Mouse (Mus musculus): ENCODE data around the gene Lmo3. TPM values are rescaled to one million over a fixed set of nuclear protein-coding genes. Genes with fewer than 3 reads are reported as not detected.

Lmo3 gene
- polyA plus RNA-seq, 1 experiment from 2014 or later: 0.25 TPM

- Histone ChIP-seq H3K4me3 (replicated peaks) (no peak overlapping the region), H3K27me3 (no peaks in the 10 kb centered on the region), H3K27ac (replicated peaks) (no peak overlapping the region), H3K4me2 (no peak overlapping the region), H3K9me3 (replicated peaks) (no peaks in the 10 kb centered on the region), H3K9ac (no peak overlapping the region), H3K4me1 (replicated peaks) (no peaks in the 10 kb centered on the region), H3K36me3 (replicated peaks) (no peaks in the 10 kb centered on the region)
- WGBS (ENCODE audit: insufficient replicate concordance): 37% methylated on average over 1 of the region's 1 CpGs
- ATAC-seq (ENCODE audit: insufficient read depth): no peak
Measured at GRCm38 (mm10) chr6:138506642-138507041, 75.1 kb downstream of the Lmo3 start.

- H3K27me3 ChIP-seq: no peaks in the 10 kb centered on the region
- H3K4me2 ChIP-seq: no peak overlapping the region
- H3K9me3 ChIP-seq (replicated peaks): no peaks in the 10 kb centered on the region
- WGBS (ENCODE audit: insufficient replicate concordance): 62% methylated on average over 1 of the region's 1 CpGs
- no peak for ATAC-seq (ENCODE audit: insufficient read depth)
- no peak overlapping the region for H3K27ac ChIP-seq (replicated peaks)
- no peaks in the 10 kb centered on the region for H3K4me1 ChIP-seq (replicated peaks)
- no peaks in the 10 kb centered on the region for H3K36me3 ChIP-seq (replicated peaks)
- no peak overlapping the region for H3K4me3 ChIP-seq (replicated peaks)
- no peak overlapping the region for H3K9ac ChIP-seq
Measured at GRCm38 (mm10) chr6:138503946-138504345, 77.8 kb downstream of the Lmo3 start.

GRCm38 (mm10) chr6:138482834-138483233 lies 98.9 kb downstream of the Lmo3 start:
- no peak for ATAC-seq (ENCODE audit: insufficient read depth)
- no peak overlapping the region for H3K27ac ChIP-seq (replicated peaks)
- WGBS (ENCODE audit: insufficient replicate concordance): 75% methylated on average over 3 of the region's 3 CpGs

DNA sequence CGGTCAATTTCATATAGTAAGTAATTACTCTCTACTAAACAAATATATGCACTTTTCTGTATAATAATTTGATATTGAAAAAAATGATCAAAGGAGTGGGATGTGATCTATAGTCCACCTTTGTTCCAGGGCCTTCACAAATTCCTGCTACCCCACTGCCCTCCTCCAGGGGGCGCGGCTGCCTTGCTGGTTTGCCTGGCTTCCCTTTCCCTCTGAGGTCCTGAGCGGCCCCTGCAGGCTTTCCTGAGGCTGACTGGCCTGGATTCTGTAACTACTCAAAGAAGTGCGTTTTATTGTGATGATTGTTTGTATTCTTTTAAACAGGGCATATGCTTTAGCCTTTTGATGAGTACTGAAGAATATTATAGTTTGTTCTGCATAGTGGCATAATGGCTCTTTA lies 104.2 kb downstream of the Lmo3 start:
- no peak overlapping the region for H3K9ac ChIP-seq
- H3K27ac ChIP-seq (replicated peaks): no peak overlapping the region
- H3K27me3 ChIP-seq: no peaks in the 10 kb centered on the region
- no peaks in the 10 kb centered on the region for H3K9me3 ChIP-seq (replicated peaks)
- ATAC-seq (ENCODE audit: insufficient read depth): no peak
- H3K4me3 ChIP-seq (replicated peaks): no peak overlapping the region
- WGBS (ENCODE audit: insufficient replicate concordance): 14% methylated on average over 5 of the region's 5 CpGs
- no peaks in the 10 kb centered on the region for H3K4me1 ChIP-seq (replicated peaks)
- no peaks in the 10 kb centered on the region for H3K36me3 ChIP-seq (replicated peaks)
- H3K4me2 ChIP-seq: no peak overlapping the region

More at GRCm38 (mm10) chr6:138482834-138483233, 98.9 kb downstream of the Lmo3 start:
- Histone ChIP-seq H3K9ac (no peak overlapping the region), H3K27me3 (no peaks in the 10 kb centered on the region), H3K9me3 (replicated peaks) (no peaks in the 10 kb centered on the region), H3K4me3 (replicated peaks) (no peak overlapping the region), H3K4me2 (no peak overlapping the region), H3K36me3 (replicated peaks) (no peaks in the 10 kb centered on the region), H3K4me1 (replicated peaks) (no peaks in the 10 kb centered on the region)

- H3K9ac ChIP-seq: no peak overlapping the region
- 21% methylated on average over 4 of the region's 4 CpGs for WGBS (ENCODE audit: insufficient replicate concordance)
Measured at GRCm38 (mm10) chr6:138469204-138469603, 112.6 kb downstream of the Lmo3 start.

GRCm38 (mm10) chr6:138444515-138445048 lies 137.2 kb downstream of the Lmo3 start:
- Histone ChIP-seq H3K27me3 (no peaks in the 10 kb centered on the region), H3K4me1 (replicated peaks) (no peaks in the 10 kb centered on the region), H3K4me2 (no peak overlapping the region), H3K4me3 (replicated peaks) (no peak overlapping the region), H3K9me3 (replicated peaks) (no peaks in the 10 kb centered on the region), H3K27ac (replicated peaks) (no peak overlapping the region), H3K36me3 (replicated peaks) (no peaks in the 10 kb centered on the region), H3K9ac (no peak overlapping the region)
- ATAC-seq (ENCODE audit: insufficient read depth): no peak
- WGBS (ENCODE audit: insufficient replicate concordance): 51% methylated on average over 3 of the region's 3 CpGs

More at GRCm38 (mm10) chr6:138469204-138469603, 112.6 kb downstream of the Lmo3 start:
- no peak for ATAC-seq (ENCODE audit: insufficient read depth)
- H3K27ac ChIP-seq (replicated peaks): no peak overlapping the region
- H3K4me1 ChIP-seq (replicated peaks): no peaks in the 10 kb centered on the region
- no peaks in the 10 kb centered on the region for H3K9me3 ChIP-seq (replicated peaks)
- H3K4me3 ChIP-seq (replicated peaks): no peak overlapping the region
- no peak overlapping the region for H3K4me2 ChIP-seq
- H3K36me3 ChIP-seq (replicated peaks): no peaks in the 10 kb centered on the region
- no peaks in the 10 kb centered on the region for H3K27me3 ChIP-seq

- 46% methylated on average over 3 of the region's 3 CpGs for WGBS (ENCODE audit: insufficient replicate concordance)
Measured at GRCm38 (mm10) chr6:138437351-138437750, 144.4 kb downstream of the Lmo3 start.

DNA sequence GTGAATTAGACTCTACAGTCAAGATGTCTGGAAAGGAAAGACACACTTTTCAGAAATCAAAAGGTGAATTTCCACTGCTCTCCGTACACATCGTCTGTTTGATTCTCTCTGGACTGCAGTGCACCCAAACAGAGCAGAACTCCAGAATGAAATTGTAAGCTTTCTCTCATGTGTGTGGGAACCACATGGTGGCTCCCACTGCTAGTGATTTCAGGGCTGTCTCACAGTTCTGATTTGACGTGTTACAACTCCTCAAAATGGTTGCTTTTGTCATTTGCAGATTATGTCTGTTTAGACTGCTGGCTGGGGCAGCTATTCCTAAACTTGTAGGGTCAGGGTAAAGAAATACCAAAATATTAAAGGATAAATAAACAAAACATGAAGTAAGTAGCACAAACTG lies 145.0 kb downstream of the Lmo3 start:
- no peaks in the 10 kb centered on the region for H3K27me3 ChIP-seq
- 68% methylated on average over 3 of the region's 3 CpGs for WGBS (ENCODE audit: insufficient replicate concordance)
- ATAC-seq (ENCODE audit: insufficient read depth): no peak
- H3K4me2 ChIP-seq: no peak overlapping the region
- H3K4me1 ChIP-seq (replicated peaks): no peaks in the 10 kb centered on the region
- no peaks in the 10 kb centered on the region for H3K36me3 ChIP-seq (replicated peaks)
- no peak overlapping the region for H3K4me3 ChIP-seq (replicated peaks)
- no peak overlapping the region for H3K9ac ChIP-seq
- H3K9me3 ChIP-seq (replicated peaks): no peaks in the 10 kb centered on the region
- H3K27ac ChIP-seq (replicated peaks): no peak overlapping the region

More at GRCm38 (mm10) chr6:138437351-138437750, 144.4 kb downstream of the Lmo3 start:
- no peak overlapping the region for H3K27ac ChIP-seq (replicated peaks)
- H3K27me3 ChIP-seq: no peaks in the 10 kb centered on the region
- no peaks in the 10 kb centered on the region for H3K9me3 ChIP-seq (replicated peaks)
- no peak overlapping the region for H3K9ac ChIP-seq
- H3K4me2 ChIP-seq: no peak overlapping the region
- H3K36me3 ChIP-seq (replicated peaks): no peaks in the 10 kb centered on the region
- no peak overlapping the region for H3K4me3 ChIP-seq (replicated peaks)
- ATAC-seq (ENCODE audit: insufficient read depth): no peak
- no peaks in the 10 kb centered on the region for H3K4me1 ChIP-seq (replicated peaks)

DNA sequence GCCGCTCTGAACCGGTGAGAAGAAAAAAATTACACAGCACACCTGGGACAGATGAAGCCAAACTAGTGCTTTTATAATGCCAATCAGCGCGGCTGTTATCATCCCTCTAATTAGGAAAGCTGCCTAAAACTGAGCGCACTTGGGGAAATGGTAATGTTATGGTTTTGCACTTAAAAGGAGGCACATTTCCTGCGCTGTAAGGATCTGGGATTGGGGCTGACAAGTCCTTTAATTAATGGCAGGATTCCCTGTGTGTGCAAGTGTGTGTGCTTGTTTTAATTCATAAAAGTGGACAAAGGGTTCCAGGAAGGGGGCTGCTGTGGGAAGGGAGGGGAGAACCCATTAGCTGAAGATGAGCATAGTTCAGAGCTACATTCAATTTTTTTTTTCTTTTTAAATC lies 154.4 kb downstream of the Lmo3 start:
- Histone ChIP-seq H3K4me3 (replicated peaks) (no peak overlapping the region), H3K27me3 (peaks cover 10% of the 10 kb centered on the region), H3K27ac (replicated peaks) (no peak overlapping the region), H3K4me2 (no peak overlapping the region), H3K9ac (no peak overlapping the region), H3K36me3 (replicated peaks) (no peaks in the 10 kb centered on the region), H3K9me3 (replicated peaks) (no peaks in the 10 kb centered on the region), H3K4me1 (replicated peaks) (no peaks in the 10 kb centered on the region)
- WGBS (ENCODE audit: insufficient replicate concordance): 21% methylated on average over 6 of the region's 6 CpGs
- no peak for ATAC-seq (ENCODE audit: insufficient read depth)

GRCm38 (mm10) chr6:138426894-138427293 lies 154.9 kb downstream of the Lmo3 start:
- Histone ChIP-seq H3K27ac (replicated peaks) (no peak overlapping the region), H3K36me3 (replicated peaks) (no peaks in the 10 kb centered on the region), H3K4me1 (replicated peaks) (no peaks in the 10 kb centered on the region), H3K9ac (no peak overlapping the region), H3K4me3 (replicated peaks) (no peak overlapping the region), H3K9me3 (replicated peaks) (no peaks in the 10 kb centered on the region), H3K4me2 (no peak overlapping the region), H3K27me3 (peaks cover 15% of the 10 kb centered on the region)
- WGBS (ENCODE audit: insufficient replicate concordance): 38% methylated on average over 3 of the region's 3 CpGs
- ATAC-seq (ENCODE audit: insufficient read depth): no peak

DNA sequence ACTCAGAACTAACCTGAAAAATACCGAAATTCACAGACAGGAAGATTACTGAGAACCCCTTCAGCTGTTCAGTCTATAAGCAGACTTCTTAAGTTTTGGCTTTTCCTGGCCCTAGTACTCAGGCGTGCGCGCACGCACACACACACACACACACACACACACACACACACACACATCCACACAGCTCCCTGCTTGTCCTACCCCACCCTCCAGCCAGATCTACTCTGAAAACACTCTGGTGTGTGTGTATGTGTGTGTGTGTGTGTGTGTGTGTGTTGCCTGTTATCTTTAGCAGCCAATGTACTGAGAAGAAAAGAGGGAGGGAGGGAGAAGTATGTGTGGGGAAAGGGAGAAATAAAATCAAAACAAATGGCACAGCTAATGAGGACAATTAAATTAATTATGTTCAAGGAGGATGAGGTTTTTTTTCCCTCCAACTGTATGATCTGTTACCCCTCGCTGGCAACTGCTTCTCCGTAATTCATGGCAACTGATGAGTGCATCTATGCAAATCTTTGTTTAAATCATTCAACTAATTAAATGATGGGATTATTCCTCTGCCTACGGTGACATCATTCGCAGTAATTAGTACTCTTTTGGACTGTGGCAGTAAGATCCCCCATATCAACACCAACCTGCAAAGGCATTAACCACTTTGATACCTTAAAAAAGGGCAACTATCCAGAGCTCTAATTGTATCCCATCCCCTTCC lies 157.1 kb downstream of the Lmo3 start:
- no peak overlapping the region for H3K9ac ChIP-seq
- H3K4me3 ChIP-seq (replicated peaks): no peak overlapping the region
- no peak overlapping the region for H3K27ac ChIP-seq (replicated peaks)
- no peaks in the 10 kb centered on the region for H3K9me3 ChIP-seq (replicated peaks)
- ATAC-seq (ENCODE audit: insufficient read depth): no peak
- no peak overlapping the region for H3K4me2 ChIP-seq
- H3K36me3 ChIP-seq (replicated peaks): no peaks in the 10 kb centered on the region
- H3K27me3 ChIP-seq: peaks cover 26% of the 10 kb centered on the region
- no peaks in the 10 kb centered on the region for H3K4me1 ChIP-seq (replicated peaks)
- WGBS (ENCODE audit: insufficient replicate concordance): 57% methylated on average over 9 of the region's 9 CpGs

Data from liver, embryonic 15.5 days (tissue).